Mouse (Mus musculus) ovary, postnatal 10 days (tissue): ENCODE results near the gene Snap25.

Source experiments
- DNase-seq: peaks from one replicate; pipeline ENCODE4 v3.0.0; 2022; ENCODE audit warnings: low spot score

Snap25 gene

DNA sequence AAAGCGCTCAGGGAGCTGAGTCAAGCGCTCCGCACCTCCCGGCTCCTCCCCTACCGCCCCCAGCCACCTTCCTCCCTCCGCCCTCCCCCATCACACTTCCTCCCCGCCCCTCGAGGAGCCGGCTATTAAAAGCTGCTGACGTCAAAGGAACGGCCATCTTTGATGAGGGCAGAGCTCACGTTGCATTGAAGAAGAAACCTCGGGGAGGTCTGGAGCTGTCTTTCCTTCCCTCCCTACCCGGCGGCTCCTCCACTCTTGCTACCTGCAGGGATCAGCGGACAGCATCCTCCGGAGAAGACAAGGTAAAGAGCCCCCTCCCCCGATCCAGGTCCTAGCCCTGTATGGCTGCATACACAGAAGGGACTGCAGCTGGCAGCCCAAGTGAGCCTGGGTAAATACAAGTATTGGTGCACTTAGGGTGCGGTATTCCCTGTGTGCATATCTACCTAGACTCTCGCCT is at the start of gene Snap25:
Gene Snap25 (plus strand): TSS at position 155 of the 460 bp plus-strand sequence.
- DNase-seq, result no peak

DNA sequence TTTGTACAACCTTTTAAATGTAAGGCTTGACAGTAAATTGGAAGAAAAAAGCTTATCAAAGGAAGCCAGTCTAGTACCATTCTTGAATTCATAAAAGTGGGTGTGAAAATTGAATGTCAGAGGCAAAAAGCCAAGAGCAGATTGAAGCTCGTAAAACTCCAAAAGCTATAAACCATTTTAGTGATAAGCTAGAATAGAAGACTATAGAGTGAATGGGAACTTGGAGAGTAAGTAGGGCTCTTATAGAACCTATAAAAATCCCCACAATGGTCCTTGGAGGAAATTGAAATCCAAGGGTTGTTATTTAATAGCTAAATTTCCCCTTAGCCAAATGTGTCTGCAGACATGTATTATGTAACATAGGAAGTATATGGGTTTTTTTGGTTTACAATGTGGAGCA is 46.3 kb upstream of the Snap25 start:
- DNase-seq, result no peak

DNA sequence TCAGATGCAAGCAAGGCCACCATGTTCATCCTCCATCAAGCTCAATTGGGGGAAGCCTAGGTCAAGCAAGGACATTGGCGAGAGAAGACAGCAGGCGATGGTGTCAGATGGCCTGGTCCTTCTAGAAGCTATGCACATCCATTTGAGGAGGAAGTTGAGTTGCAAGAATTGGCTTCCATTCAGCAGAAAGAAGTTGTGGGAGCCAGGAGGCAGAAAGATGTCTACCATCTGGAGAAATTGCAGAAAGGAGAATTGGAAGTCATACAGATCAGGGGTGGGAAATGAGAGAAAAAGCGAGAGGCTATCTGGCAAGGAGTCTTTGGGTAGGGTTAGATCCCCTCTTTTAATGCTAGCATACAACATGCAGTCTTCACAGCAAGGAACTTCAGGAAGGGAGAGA is 44.1 kb upstream of the Snap25 start:
- no peak for DNase-seq

DNA sequence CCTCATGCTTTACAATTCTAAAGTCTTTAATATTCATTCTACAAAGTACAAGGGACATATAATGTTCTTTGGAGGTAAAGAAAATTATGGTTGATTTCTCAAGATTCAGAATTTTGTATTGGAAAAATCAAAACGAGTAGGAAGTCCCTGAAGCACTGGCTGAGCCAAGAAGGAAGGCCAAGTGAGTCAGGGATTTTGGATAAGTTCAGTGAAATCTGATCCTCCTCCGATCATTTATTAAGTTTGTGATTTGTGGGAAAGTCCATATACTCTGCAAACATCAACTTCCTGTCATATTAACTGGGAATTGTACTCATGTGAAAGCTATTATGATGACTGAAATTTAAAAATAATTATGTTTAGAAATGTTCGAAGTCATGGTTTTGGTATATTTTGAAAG is 43.6 kb upstream of the Snap25 start:
- no peak for DNase-seq

DNA sequence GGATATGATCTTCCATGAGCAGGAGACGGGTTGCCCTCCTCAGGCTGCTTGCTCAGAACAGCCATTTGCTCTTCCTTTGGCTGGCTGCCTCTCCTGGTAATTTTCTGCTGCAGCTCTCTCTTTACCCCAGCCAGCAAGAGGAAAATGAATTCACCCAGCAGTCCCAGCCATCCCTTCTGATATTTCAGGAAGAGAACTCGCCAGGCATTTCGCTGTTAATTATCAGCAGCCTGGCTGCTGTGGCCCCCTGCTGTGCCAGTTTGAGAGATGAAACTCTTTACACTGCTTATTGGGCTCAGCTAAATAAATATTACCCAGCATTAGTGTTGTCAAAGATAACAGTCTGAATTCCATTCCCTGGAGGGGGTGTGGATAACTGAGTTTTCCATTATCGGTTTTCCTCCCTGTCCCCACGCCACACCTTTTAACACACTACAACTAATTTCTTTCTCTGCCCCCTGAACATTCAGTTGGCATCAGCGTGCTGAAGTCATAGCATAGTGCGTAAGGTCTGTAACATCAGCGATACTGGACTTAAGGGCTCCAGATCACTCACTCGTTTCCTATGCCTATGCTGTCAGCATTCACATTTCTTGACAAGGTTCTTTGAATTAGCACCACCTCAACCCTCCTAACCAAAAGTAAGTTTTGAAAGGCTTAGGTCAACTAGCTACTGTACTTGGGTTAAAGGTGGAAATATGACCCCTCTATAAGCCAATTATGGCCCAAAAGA is 42.5 kb upstream of the Snap25 start:
- no peak for DNase-seq

DNA sequence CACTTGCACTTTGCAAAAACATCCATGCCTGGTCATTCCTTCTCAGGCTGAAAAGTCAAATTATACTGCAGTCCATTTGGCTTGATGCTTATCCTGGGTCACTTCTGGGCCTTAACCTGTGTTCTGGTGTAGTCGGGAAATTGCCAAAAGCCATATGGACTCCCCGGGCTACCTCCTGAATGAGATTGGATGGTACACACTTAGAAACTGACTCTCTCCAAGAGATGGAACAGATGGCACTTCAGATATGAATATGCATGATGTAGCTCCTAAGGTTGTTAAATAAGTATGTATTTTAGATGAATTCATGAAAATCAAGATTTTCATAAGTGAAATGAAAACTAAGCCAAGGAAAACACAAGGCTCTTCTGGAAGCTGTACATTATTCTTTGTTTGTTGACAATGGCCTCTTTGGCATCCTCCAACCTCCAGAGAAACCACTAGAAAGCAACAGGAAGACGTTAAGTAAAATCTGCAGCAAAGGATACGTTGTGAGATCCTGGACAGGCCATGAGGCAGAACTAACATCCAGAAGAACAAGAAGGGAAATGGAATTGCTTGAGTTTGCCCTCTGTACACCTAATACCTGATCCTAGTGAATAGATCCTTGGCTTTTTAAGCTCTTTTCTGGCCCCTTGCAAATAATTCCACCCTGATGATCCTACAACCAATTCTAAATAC is 39.0 kb upstream of the Snap25 start:
- DNase-seq, result no peak

DNA sequence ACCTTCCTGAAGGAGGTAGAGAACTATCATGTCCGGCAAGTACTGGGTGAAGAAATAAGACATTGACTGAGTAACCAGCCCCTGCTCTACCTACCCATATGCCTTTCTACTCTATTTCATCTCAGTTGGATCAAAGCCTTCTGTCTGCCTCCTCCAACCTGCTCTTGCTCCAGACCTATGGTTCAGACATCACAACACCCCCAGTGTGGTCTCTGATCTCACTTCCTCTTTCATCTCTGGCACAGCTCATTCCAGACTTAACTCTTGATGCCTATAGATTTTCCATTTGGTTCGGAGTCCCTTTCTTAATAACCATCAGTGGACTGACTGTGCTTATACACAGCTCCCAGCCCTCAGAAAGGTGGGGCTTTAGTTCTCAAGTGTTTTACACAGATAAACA is 37.1 kb upstream of the Snap25 start:
- DNase-seq, result no peak

DNA sequence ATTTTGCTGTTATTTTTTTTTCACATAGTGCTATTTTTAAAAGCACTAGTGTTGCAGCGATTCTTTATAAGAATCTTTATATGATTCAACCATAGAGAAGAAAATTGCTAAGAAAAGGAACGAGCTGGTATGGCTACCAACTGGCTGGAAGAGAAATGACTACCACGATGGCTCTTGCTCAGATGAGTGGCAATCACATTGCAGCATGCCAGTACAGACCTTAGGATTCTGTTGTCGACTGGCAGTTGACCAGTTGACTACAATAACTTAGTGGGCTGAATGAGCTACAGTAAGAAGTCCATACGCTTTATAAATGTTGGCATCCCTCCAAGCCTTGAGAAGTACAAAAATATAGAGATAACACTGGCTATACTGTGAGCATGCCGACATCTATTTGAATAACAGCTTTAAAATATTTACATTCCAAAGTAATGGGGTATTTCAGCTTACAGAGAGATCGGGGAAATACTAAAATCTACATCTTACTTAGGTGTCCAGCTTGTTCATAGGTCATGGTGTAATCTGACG is 36.3 kb upstream of the Snap25 start:
- DNase-seq, result no peak

DNA sequence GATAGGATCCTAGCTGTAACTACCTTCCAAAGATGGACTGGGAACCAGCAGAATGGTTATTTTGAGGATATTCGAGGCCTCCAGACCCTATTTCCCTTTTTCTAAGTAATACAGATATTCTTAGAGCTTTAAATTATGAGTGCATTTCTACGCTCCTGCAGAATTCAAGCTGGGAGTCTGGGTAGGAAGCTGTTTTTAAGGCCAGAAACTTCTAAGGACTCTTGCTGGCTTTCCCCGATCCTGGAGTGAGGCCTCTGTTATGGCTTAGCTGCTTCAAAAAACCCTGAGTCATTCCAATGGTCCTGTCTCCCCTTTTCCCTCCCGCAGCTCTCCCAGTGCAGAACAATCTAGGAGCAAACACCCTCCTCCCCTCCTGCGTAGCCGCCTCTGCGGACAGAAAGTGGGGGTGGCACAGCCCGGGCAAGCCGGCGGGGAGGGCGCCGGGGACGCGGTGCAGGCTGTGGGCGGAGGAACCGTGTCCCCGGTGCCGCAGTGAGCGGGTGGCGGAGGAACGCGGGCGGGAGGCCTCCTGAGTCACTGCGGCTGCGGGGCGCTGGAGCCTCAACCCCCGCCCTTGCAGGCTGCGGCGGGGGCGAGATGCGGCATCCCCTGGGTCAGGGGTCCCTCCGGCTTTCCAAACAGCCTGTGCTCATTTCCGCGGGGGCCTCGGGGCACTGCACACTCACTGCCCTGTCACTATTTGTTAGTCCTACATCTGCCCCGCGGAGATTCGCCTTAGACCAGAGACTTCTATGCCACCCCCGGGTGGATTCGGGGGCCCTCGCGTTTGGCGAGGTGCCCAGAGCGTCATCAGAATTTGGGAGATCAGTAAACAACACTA is 34.7 kb upstream of the Snap25 start:
- DNase-seq, result peak; percentile 70

DNA sequence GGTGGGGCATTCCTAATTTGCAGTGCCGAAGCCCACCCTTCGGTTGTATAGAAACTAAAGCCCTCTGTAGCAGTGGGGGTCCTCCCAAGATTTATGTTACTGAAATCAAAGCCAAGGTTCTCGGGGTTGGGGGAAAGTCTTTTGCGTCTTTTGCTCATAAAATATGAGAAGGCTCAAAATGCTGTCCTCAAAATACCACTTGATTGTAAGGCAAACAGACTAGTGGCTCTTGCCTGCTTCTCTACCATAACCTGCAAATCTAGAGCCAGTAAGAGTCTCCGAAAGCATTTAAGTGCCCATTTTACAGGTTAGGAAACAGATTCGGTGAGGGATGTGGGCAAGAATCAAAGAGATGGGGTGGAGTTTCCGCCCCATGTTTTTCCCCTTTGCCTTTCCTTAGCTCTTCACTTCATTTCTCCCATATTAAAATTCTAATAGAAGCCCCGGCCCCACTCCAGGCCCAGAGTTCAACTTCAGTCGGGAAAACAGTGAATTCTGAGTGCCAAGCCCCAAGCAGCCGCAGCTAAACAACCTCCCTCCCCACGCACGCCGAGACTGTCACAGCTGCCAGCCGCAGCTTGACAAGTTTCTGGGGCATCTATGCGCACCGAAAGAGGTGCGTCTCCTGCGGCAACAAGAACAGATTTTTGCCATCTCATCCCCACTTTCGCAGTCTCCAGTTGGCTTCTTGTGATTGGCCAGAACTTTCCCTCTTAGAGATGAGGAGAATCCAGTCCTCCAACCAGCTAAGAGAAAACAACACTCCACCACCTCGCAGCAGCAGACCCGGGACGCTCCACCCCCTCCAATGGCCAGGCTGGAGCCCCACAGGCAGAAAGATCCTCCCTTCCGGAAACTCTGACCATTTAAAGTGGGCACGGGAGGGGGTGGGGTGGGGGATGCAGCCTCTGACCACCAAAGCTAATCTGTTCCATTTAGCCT is 33.7 kb upstream of the Snap25 start:
- peak; percentile 37 for DNase-seq

DNA sequence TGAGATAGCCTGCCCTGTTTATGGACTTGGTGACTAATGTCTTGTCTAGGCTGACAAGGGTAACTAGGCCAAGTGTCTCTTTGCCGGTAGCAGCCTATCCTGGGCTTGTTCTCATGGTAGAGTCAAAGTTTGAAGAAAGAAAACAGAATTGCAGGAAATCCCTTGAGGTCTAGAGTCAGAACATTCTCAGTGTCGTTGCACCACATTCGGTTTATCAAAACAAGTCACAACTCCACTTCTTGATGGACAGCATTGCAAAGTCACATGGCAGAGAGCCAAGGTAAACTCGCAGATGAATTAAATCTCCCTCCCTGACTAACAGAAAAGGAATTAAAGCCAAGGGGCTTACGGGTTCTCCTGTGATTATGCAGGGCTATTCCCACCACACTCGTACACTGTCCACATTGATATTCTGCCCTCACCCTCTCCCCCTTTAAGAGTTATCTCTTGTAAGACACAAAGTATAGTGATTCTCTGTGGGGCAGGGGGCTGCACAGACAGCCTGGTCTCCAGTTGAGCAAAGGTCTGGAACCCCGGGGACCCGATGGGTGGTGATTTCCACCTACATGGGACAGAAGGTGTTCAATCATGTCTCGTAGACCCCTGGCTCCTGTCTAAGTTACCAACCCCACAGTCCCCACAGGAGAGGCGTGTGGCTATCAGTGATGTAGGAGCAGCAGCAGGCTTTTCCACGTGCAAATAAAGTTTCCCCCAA is 30.9 kb upstream of the Snap25 start:
- DNase-seq, result no peak

DNA sequence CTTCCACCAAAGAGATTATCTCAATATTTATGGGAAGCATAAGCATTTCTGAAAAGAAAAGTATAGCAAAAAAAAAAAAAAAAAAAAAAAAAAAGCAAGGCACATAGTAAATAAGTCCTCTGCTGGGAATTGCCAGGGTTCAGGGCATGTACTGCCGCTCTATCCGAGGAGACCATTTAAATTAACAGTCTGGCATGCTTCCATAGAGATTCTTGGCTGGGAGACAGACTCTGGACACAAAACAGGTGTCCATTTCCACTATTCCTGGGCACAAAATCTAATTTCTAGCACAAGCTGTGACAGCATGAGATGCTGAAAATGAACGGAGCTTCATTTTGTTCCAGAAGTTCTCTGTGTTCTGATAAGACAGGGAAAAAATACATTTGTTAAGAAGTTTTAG is 27.1 kb upstream of the Snap25 start:
- DNase-seq, result no peak

DNA sequence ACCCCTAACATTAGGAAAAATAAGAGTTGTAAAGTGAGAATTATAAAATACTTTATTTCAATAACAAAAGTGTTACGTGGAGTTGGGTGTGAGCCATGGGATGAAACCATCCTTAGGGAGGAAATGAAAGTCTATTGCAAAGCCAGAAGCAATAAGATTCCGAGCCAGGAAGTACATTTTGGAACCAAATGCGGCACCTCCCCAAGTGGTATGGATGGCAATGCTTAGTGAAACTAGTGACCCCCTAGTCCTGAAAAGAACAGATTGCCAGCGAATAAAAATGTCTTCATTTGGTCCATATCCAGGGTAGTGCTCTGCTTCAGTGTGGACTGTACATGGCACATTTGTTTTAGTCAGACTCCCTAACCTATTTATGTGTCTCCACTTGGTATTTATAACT is 25.9 kb upstream of the Snap25 start:
- DNase-seq, result no peak

DNA sequence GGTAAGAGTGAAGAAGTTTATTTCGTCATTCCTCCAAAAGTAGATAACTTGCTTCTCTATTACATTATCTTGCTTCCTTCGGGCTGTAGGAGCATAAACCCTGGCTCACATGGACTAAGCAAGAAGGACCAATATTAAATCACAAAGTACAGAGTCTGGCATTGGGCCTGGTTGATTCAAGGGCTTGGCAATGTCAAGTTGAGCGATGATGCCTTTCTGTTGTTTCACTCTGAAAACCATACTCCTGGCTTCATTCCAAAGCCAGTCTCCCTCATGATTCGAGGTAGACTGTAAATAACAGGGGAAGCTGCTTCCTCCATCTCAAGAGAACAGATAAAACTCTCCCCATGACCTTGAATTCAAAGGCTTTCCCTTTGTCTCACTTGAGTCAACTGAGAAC is 23.8 kb upstream of the Snap25 start:
- no peak for DNase-seq

DNA sequence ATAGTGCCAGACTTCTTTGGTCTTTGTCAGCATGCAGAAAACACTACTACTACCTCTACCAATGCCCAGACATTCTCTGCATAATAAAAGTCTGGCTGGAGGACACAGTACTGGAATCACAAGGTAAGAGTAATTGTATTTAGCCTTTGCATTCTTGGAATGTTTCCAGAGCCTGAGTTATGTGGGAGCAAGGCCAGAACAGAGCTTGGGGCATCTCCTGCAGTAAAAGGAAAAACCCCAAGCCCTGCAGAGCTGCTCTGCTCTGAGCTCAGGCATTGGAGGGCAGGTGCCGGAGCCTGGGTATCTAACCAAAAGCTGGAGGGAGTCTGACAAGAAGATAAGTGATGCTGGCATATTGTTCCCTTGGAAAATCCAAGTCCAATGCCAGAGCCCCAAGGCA is 21.6 kb upstream of the Snap25 start:
- DNase-seq, result no peak

DNA sequence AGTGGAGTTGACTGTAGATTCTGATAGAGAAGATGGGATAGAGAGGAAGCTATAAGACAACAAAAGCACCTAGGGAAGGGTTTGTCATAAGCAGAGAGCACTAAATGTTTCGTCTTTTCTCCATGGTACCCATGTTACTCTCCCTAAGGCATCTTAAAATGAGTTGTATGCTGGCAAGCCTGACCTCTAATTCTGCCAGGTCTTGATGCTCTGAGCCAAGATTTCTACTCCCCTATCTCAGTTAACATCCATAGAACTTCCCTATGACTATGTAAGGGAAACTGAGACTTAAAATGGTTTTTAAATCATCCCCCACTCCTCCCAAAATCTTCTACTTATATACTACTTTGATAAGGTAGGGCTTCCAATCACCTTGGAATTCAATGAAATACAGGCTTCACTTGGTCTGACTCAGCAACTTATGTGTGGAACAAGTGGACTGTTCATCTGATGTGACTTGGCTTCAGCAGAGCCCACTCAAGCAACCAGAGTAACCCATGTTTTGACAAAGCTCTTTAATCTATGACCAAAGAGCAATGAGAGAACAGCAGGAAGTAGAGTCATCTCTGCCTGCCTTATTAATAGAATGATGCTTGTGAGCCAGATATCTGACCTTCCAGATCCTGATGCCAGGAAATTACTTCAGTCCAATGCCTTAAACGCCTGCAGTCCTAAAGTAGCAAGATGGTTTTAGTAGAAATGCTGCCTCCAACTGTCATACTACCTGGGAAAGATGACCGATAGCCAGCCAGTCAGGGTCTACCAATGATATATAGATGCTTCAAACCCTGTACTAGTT is 13.6 kb upstream of the Snap25 start:
- DNase-seq, result no peak

DNA sequence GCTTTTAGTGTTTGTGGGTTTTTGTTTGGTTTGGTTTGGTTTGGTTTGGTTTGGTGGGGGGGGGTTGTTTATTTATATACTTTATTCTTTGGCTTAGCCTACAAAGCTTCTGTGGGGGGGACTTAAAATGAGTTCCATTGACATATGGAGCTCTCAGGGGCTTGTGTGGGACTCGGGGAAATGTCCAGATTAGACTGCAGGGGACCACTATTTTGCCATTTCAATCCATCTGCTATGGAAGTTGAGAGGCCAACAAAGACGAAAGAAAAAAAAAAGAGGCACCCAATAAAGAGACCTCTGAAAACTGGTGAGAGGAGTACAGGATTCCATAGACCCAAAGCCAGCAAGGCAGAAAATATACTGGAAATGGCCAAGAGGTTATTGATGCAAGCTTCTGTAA is 9.9 kb upstream of the Snap25 start:
- DNase-seq, result no peak

DNA sequence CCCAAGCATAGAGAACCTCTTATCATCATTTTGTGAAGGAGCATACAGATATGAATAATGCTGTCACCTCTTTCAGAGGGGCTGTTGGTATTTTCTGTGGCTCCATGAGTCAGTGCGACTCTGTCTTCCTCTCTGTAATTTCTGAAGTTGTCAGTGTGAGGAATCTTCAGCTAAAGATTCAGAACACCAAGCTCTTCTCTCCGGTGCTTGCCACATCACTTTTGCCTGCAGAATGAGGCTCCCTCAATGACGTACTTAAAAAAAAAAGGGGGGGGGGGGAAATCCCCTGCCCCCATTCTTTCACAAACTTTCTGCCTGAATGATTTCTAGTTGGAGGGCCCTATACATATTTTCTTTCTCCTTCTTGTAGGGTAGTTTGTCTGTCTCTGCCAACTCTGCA is 2.1 kb upstream of the Snap25 start:
- DNase-seq, result no peak

DNA sequence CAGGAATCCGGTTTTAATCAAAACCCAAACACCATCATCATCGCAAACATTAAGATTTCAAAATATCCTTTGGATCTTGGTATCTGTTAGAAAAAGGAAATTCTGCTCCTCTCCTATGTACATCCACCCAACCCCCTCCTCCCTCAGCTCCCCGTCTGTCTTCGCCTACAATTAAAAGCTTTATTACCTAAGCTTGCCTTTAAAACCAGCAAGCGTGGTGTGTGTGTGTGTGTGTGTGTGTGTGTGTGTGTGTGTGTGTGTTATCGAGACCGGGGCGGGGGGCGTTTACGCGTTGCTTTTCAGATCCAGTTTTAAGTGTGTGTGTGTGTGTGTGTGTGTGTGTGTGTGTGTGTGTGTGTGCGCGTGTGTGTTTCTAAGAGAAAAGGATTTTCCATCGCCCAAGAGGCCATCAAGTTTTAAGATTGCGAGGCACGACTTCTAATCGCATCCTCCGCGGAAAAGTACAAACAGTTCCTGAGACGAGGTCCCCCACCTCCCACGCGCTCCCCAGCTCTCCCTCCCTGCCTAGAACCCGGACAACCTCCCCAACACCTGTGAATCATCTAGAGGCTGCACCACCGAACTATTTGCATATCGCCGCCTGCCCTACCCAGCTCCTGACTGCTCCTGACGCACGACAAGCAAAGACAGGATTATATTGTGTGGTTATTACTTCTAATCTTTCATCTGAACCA is 1.4 kb upstream of the Snap25 start:
- no peak for DNase-seq
